Mouse (Mus musculus) cerebellum, adult 2 months (tissue): Measurements from ENCODE around the gene Bbox1.

Source experiments
- CTCF ChIP-seq: fragments of 200-500 bp; IDR thresholded peaks from 2 replicates; pipeline ENCODE4 v1.5.1; 2011; ENCODE audit warnings: low read depth, mild to moderate bottlenecking, control low read depth, low read length, moderate library complexity, borderline replicate concordance; ENCODE audit not compliant: insufficient read depth
- POLR2A ChIP-seq: fragments of 200-500 bp; IDR thresholded peaks from 2 replicates; pipeline ENCODE4 v1.6.1; 2011; ENCODE audit warnings: low read length, control low read depth, borderline replicate concordance; ENCODE audit not compliant: insufficient read depth

GRCm38 (mm10) chr2:110269281-110269680 lies 45.1 kb downstream of the Bbox1 start:
- TF ChIP-seq POLR2A = no peak
- TF ChIP-seq CTCF = no peak
